Mouse (Mus musculus) lung, embryonic 14.5 days (tissue): ENCODE data around the gene Colec11. TPM values are rescaled to one million over a fixed set of nuclear protein-coding genes. Genes with fewer than 3 reads are reported as not detected.

Source experiments
- ATAC-seq: fragments of 200-750 bp; cut with Nextera tagmentation; 2 replicates; pipeline ENCODE4 v1.8.0; 2017; ENCODE audit warnings: mild to moderate bottlenecking, moderate TSS enrichment, moderate library complexity; ENCODE audit not compliant: insufficient read depth
- DNase-seq: peaks from one replicate; pipeline ENCODE4 v3.0.0-alpha.2; 2015
- H3K27ac ChIP-seq: fragments of 300-500 bp; sonication (generic); 2 replicates; pipeline ENCODE4 v1.5.1; 2014; ENCODE audit warnings: low read depth, mild to moderate bottlenecking, moderate library complexity
- H3K27me3 ChIP-seq: fragments of 300-500 bp; sonication (generic); 2 replicates; pipeline ENCODE4 v1.6.1; 2014; ENCODE audit warnings: low read length, control low read depth; ENCODE audit not compliant: insufficient read depth
- H3K36me3 ChIP-seq: fragments of 300-500 bp; sonication (generic); 2 replicates; pipeline ENCODE4 v1.6.1; 2014; ENCODE audit warnings: control low read depth; ENCODE audit not compliant: insufficient read depth
- H3K4me1 ChIP-seq: fragments of 300-500 bp; sonication (generic); 2 replicates; pipeline ENCODE4 v1.6.1; 2014; ENCODE audit warnings: antibody characterized with exemption, control low read depth; ENCODE audit not compliant: insufficient read depth
- H3K4me2 ChIP-seq: fragments of 300-500 bp; sonication (generic); 2 replicates; pipeline ENCODE4 v1.6.1; 2014; ENCODE audit warnings: mild to moderate bottlenecking
- H3K4me3 ChIP-seq: fragments of 300-500 bp; sonication (generic); 2 replicates; pipeline ENCODE4 v1.5.1; 2014; ENCODE audit warnings: low read depth, low read length
- H3K9ac ChIP-seq: fragments of 300-500 bp; sonication (generic); 2 replicates; pipeline ENCODE4 v1.6.1; 2014
- H3K9me3 ChIP-seq: fragments of 300-500 bp; sonication (generic); 2 replicates; pipeline ENCODE4 v1.6.1; 2016; ENCODE audit warnings: low read depth, low read length, control low read depth
- CTCF ChIP-seq: IDR thresholded peaks from 2 replicates; pipeline ENCODE4 v1.5.1; 2016; ENCODE audit warnings: antibody characterized with exemption, low read depth
- WGBS: fragments of 180-500 bp; shearing (Covaris S2); extraction: QIAGEN DNeasy Blood & Tissue Kit; methylation state at CpG from one replicate; pipeline ENCODE4 v1.1.7; 2014; 5-methylcytosine and 5-hydroxymethylcytosine counted together
- polyA plus RNA-seq: library from polyadenylated mRNA; unstranded; fragments of >200 nt; fragmentation: Nextera tagmentation; extraction: Ambion mirVana; gene quantifications from 2 replicates; pipeline ENCODE4 v1.2.1, GENCODE M21; 2014

Colec11 gene
- polyA plus RNA-seq, 1 experiment from 2014 or later: 2.6 TPM

- DNase-seq: no peak
- Histone ChIP-seq H3K9me3 (no peaks in the 10 kb centered on the region), H3K9ac (no peak overlapping the region), H3K27me3 (no peaks in the 10 kb centered on the region), H3K36me3 (no peaks in the 10 kb centered on the region), H3K27ac (no peak overlapping the region), H3K4me3 (no peak overlapping the region), H3K4me2 (no peak overlapping the region), H3K4me1 (no peaks in the 10 kb centered on the region)
- TF ChIP-seq CTCF: no peak
- WGBS: 80% methylated on average over 6 of the region's 6 CpGs
- no peak for ATAC-seq
Measured at GRCm38 (mm10) chr12:28587949-28588348, 35.2 kb downstream of the Colec11 start.

GRCm38 (mm10) chr12:28584036-28584435 is 39.1 kb downstream of the Colec11 start:
- no peak for ATAC-seq
- DNase-seq: no peak
- H3K9me3 ChIP-seq: no peaks in the 10 kb centered on the region

GRCm38 (mm10) chr12:28582423-28582822 is 40.8 kb downstream of the Colec11 start, which contains the start of gene Allc:
TSS of gene Allc (minus strand) at chr12:28582523.
- H3K4me1 ChIP-seq: no peaks in the 10 kb centered on the region
- H3K4me2 ChIP-seq: no peak within 1 kb of the TSS
- no peaks in the 10 kb centered on the region for H3K36me3 ChIP-seq
- no peak within 1 kb of the TSS for H3K27ac ChIP-seq
- DNase-seq: no peak
- WGBS: 64% methylated on average over 8 of the region's 8 CpGs
- no peaks in the 10 kb centered on the region for H3K9me3 ChIP-seq
- H3K27me3 ChIP-seq: no peaks in the 10 kb centered on the region
- no peak for TF ChIP-seq CTCF
- no peak within 1 kb of the TSS for H3K9ac ChIP-seq
- ATAC-seq: no peak
- H3K4me3 ChIP-seq: no peak within 1 kb of the TSS

More at GRCm38 (mm10) chr12:28584036-28584435, 39.1 kb downstream of the Colec11 start:
- no peak for TF ChIP-seq CTCF
- WGBS: 63% methylated on average over 3 of the region's 3 CpGs
- Histone ChIP-seq H3K4me2 (no peak overlapping the region), H3K4me3 (no peak overlapping the region), H3K9ac (no peak overlapping the region), H3K27ac (no peak overlapping the region), H3K36me3 (no peaks in the 10 kb centered on the region), H3K27me3 (no peaks in the 10 kb centered on the region), H3K4me1 (no peaks in the 10 kb centered on the region)

- H3K4me3 ChIP-seq: no peak overlapping the region
- ATAC-seq (no peak), DNase-seq (peak; percentile 47)
- no peaks in the 10 kb centered on the region for H3K4me1 ChIP-seq
- 30% methylated on average over 4 of the region's 4 CpGs for WGBS
- H3K27me3 ChIP-seq: no peaks in the 10 kb centered on the region
- H3K36me3 ChIP-seq: no peaks in the 10 kb centered on the region
- H3K9ac ChIP-seq: no peak overlapping the region
- no peaks in the 10 kb centered on the region for H3K9me3 ChIP-seq
- peak; percentile 63 for TF ChIP-seq CTCF
- H3K4me2 ChIP-seq: no peak overlapping the region
- H3K27ac ChIP-seq: no peak overlapping the region
Measured at GRCm38 (mm10) chr12:28579132-28579531, 44.0 kb downstream of the Colec11 start.

- Histone ChIP-seq H3K4me1 (no peaks in the 10 kb centered on the region), H3K36me3 (no peaks in the 10 kb centered on the region), H3K9me3 (no peaks in the 10 kb centered on the region), H3K4me3 (no peak overlapping the region), H3K27me3 (no peaks in the 10 kb centered on the region), H3K9ac (no peak overlapping the region), H3K27ac (no peak overlapping the region), H3K4me2 (no peak overlapping the region)
- DNase-seq (peak; percentile 6), ATAC-seq (no peak)
- WGBS: 58% methylated on average over 3 of the region's 3 CpGs
- TF ChIP-seq CTCF: no peak
Measured at GRCm38 (mm10) chr12:28578147-28578546, 45.0 kb downstream of the Colec11 start.

GRCm38 (mm10) chr12:28575366-28576070 is 47.7 kb downstream of the Colec11 start:
- Histone ChIP-seq H3K9ac (no peak overlapping the region), H3K27me3 (no peaks in the 10 kb centered on the region), H3K4me1 (no peaks in the 10 kb centered on the region), H3K4me3 (no peak overlapping the region), H3K9me3 (no peaks in the 10 kb centered on the region), H3K27ac (no peak overlapping the region), H3K36me3 (no peaks in the 10 kb centered on the region), H3K4me2 (no peak overlapping the region)
- 66% methylated on average over 6 of the region's 6 CpGs for WGBS
- ATAC-seq (no peak), DNase-seq (no peak)
- TF ChIP-seq CTCF: no peak

- no peaks in the 10 kb centered on the region for H3K27me3 ChIP-seq
- H3K27ac ChIP-seq: no peak overlapping the region
- H3K4me2 ChIP-seq: no peak overlapping the region
- no peak for TF ChIP-seq CTCF
- no peak overlapping the region for H3K9ac ChIP-seq
- no peaks in the 10 kb centered on the region for H3K36me3 ChIP-seq
- DNase-seq (peak; percentile 37), ATAC-seq (no peak)
- no peak overlapping the region for H3K4me3 ChIP-seq
- no peaks in the 10 kb centered on the region for H3K4me1 ChIP-seq
- no peaks in the 10 kb centered on the region for H3K9me3 ChIP-seq
- 65% methylated on average over 2 of the region's 2 CpGs for WGBS
Measured at GRCm38 (mm10) chr12:28572241-28572640, 50.9 kb downstream of the Colec11 start.
